Mouse (Mus musculus): Measurements from ENCODE around the gene Masp2.

- TF ChIP-seq POLR2A (IDR thresholded peaks at IDR 0.05; ENCODE audit: low read depth, low read length) (no peak), CTCF (conservative IDR thresholded peaks at IDR 0.05 in 1 of 2, IDR thresholded peaks at IDR 0.05 in 1 of 2; ENCODE audit: low read depth in 2 of 2, low read length in 2 of 2) (peak; percentile 63 to 91), ZNF384 (IDR thresholded peaks at IDR 0.05; ENCODE audit: low read depth, low read length) (no peak)
These were observed 5.4 kb downstream of the Masp2 start for GRCm38 (mm10) chr4:148607758-148608157.
